17 mouse cellular contexts compared by ENCODE assay signal in genomic region chr7:138061116-138061515, GRCm38 (mm10).
DNase-seq lines count a peak whose midpoint lies in the region; ATAC-seq and TF ChIP-seq lines count a peak whose summit lies in the region.
"Had no signal": no experiment of that assay in that cellular context is flagged by ENCODE, and none has a peak within 500 bp of the region (broad histone marks: within the 10 kb centered on the region; RNA-seq: fewer than 3 reads in every experiment).

No protein-coding gene starts in this region.

- no peak overlapping the region for H3K4me2 ChIP-seq in hindbrain, postnatal 0 days (ENCODE audit: low read depth, low read length)
- H3K4me2 ChIP-seq in hindbrain, embryonic 12.5 days (replicated peaks), result no peak overlapping the region
- H3K4me2 ChIP-seq in limb, embryonic 11.5 days (ENCODE audit: low read depth, severe bottlenecking), result no peak overlapping the region
- H3K4me2 ChIP-seq: intestine, embryonic 15.5 days; liver, embryonic 12.5 days; lung, embryonic 15.5 days had no signal

- H3K9me3 ChIP-seq in hindbrain, postnatal 0 days (ENCODE audit: low read length), result no peaks in the 10 kb centered on the region
- no peaks in the 10 kb centered on the region for H3K9me3 ChIP-seq in hindbrain, embryonic 12.5 days (replicated peaks)
- H3K9me3 ChIP-seq in limb, embryonic 11.5 days (ENCODE audit: control insufficient read depth, low read length), result no peaks in the 10 kb centered on the region
- H3K9me3 ChIP-seq: intestine, embryonic 15.5 days; liver, embryonic 12.5 days; lung, embryonic 15.5 days had no signal

- peak; percentile 11; the same call in 1 of the 2 replicates for TF ChIP-seq CTCF in hindbrain, postnatal 0 days (IDR thresholded peaks at IDR 0.05; ENCODE audit: low read depth)

- peak; percentile 24 for DNase-seq in hindbrain, postnatal 0 days (ENCODE audit: low spot score)
- peak; percentile 61 for DNase-seq in adrenal gland, adult 2 months
- peak; percentile 84 for DNase-seq in embryo, embryonic 10 days (ENCODE audit: low spot score)
- DNase-seq in limb, embryonic 11.5 days (ENCODE audit: low spot score), result peak; percentile 21
- no peak for DNase-seq in right cerebral cortex, postnatal 14 days
- DNase-seq in kidney, adult 8-10 months, result no peak
- no peak for DNase-seq in layer of hippocampus, postnatal 10 days (ENCODE audit: low spot score in 2 of 2)
- DNase-seq: B cell, adult 2 months; gastrocnemius, postnatal 10 days; heart, postnatal 36 days had no signal

- ATAC-seq in hindbrain, postnatal 0 days, result no peak
- ATAC-seq in hindbrain, embryonic 12.5 days (ENCODE audit: low FRiP score), result no peak
- no peak for ATAC-seq in limb, embryonic 11.5 days (ENCODE audit: insufficient number of reproducible peaks, low FRiP score, low TSS enrichment, low read depth)
- ATAC-seq: forebrain, embryonic 16.5 days; intestine, embryonic 15.5 days; liver, embryonic 12.5 days had no signal

- 22% methylated on average over 7 of the region's 7 CpGs for WGBS in hindbrain, postnatal 0 days
- 16% methylated on average over 7 of the region's 7 CpGs for WGBS in hindbrain, embryonic 12.5 days
- 8% methylated on average over 7 of the region's 7 CpGs for WGBS in limb, embryonic 11.5 days

- no peak overlapping the region for H3K4me3 ChIP-seq in hindbrain, postnatal 0 days (ENCODE audit: low read length)
- no peak overlapping the region for H3K4me3 ChIP-seq in hindbrain, embryonic 12.5 days
- no peak overlapping the region for H3K4me3 ChIP-seq in limb, embryonic 11.5 days (ENCODE audit: low read depth, low read length)
- H3K4me3 ChIP-seq: erythroblast, embryonic 14.5 days; intestine, embryonic 15.5 days; liver, embryonic 12.5 days; lung, embryonic 15.5 days; myocyte had no signal

- H3K27ac ChIP-seq in hindbrain, postnatal 0 days, result no peak overlapping the region
- no peak overlapping the region for H3K27ac ChIP-seq in hindbrain, embryonic 12.5 days
- no peak overlapping the region for H3K27ac ChIP-seq in limb, embryonic 11.5 days (replicated peaks; ENCODE audit: low read depth, low read length)
- H3K27ac ChIP-seq: intestine, embryonic 15.5 days; liver, embryonic 12.5 days; lung, embryonic 15.5 days had no signal

- H3K9ac ChIP-seq in hindbrain, postnatal 0 days (replicated peaks; ENCODE audit: low read length), result no peak overlapping the region
- no peak overlapping the region for H3K9ac ChIP-seq in hindbrain, embryonic 12.5 days
- H3K9ac ChIP-seq in limb, embryonic 11.5 days (ENCODE audit: low read length), result no peak overlapping the region
- H3K9ac ChIP-seq: intestine, embryonic 15.5 days; liver, embryonic 12.5 days; lung, embryonic 15.5 days had no signal

- no peaks in the 10 kb centered on the region for H3K4me1 ChIP-seq in hindbrain, postnatal 0 days (ENCODE audit: insufficient read depth, low read length)
- H3K4me1 ChIP-seq in hindbrain, embryonic 12.5 days, result peaks cover 7% of the 10 kb centered on the region
- no peaks in the 10 kb centered on the region for H3K4me1 ChIP-seq in limb, embryonic 11.5 days (ENCODE audit: control insufficient read depth, insufficient read depth, low read length)
- H3K4me1 ChIP-seq: intestine, embryonic 15.5 days; liver, embryonic 12.5 days; lung, embryonic 15.5 days had no signal

- no peaks in the 10 kb centered on the region for H3K27me3 ChIP-seq in hindbrain, postnatal 0 days (ENCODE audit: insufficient read depth, low read length)
- H3K27me3 ChIP-seq in hindbrain, embryonic 12.5 days, result no peaks in the 10 kb centered on the region
- no peaks in the 10 kb centered on the region for H3K27me3 ChIP-seq in limb, embryonic 11.5 days (ENCODE audit: control insufficient read depth, insufficient read depth, low read length)
- H3K27me3 ChIP-seq: intestine, embryonic 15.5 days; liver, embryonic 12.5 days; lung, embryonic 15.5 days had no signal

- H3K36me3 ChIP-seq in hindbrain, postnatal 0 days (ENCODE audit: insufficient read depth, low read length), result no peaks in the 10 kb centered on the region
- H3K36me3 ChIP-seq in hindbrain, embryonic 12.5 days, result no peaks in the 10 kb centered on the region
- no peaks in the 10 kb centered on the region for H3K36me3 ChIP-seq in limb, embryonic 11.5 days (ENCODE audit: control insufficient read depth, insufficient read depth, low read length)
- H3K36me3 ChIP-seq: intestine, embryonic 15.5 days; liver, embryonic 12.5 days; lung, embryonic 15.5 days had no signal

Comparison
In these comparisons a context has a peak if more than half of its experiments do, and no peak if none do; other contexts are left out.
1. DNase-seq: peak in hindbrain, postnatal 0 days (single experiment), adrenal gland, adult 2 months (single experiment), embryo, embryonic 10 days (single experiment) and limb, embryonic 11.5 days (single experiment); none in right cerebral cortex, postnatal 14 days (single experiment), kidney, adult 8-10 months (0 of 2) and layer of hippocampus, postnatal 10 days (0 of 2).